In the genomic region with DNA sequence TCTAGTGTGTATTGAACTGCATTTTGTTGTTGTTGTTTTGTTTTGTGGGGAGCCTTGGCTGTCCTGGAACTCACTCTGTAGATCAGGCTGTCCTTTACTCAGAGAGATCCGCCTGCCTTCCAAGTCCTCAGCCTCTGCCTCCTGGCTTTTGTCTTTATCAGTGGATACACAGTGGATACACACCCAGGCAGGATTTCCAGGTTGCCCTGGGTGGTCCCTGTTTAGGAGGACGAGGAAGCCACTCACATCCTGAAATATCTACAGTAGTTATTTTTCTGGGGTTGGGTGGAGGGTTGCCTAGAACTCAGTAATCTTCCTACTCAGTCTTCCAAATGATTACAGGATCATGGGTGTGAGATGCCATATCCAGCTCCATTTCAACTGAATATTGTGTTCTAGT, we compare ENCODE assay signal across 16 mouse cellular contexts. TPM values are rescaled to one million over a fixed set of nuclear protein-coding genes. Genes with fewer than 3 reads are reported as not detected.
DNase-seq lines count a peak whose midpoint lies in the region; TF ChIP-seq lines count a peak whose summit lies in the region.
"Had no signal": no experiment of that assay in that cellular context is flagged by ENCODE, and none has a peak within 500 bp of the region (broad histone marks: within the 10 kb centered on the region; RNA-seq: fewer than 3 reads in every experiment).

No protein-coding gene starts in this region.

- H3K4me3 ChIP-seq in liver, adult 2 months (ENCODE audit: insufficient read depth, low read depth, low read length): 0 out of 2 replicates have a peak overlapping the region, but pooled peaks have one; percentile 5

- no peaks in the 10 kb centered on the region for H3K27me3 ChIP-seq in liver, adult 2 months (ENCODE audit: control insufficient read depth, insufficient read depth, low read length)

- WGBS in liver, adult 2 months: 66% methylated on average over 2 of the region's 2 CpGs

- H3K36me3 ChIP-seq in liver, adult 2 months (ENCODE audit: control insufficient read depth, insufficient read depth, low read length): peaks cover 6% of the 10 kb centered on the region; the same call in 1 of the 2 replicates

- TF ChIP-seq POLR2A in liver, adult 2 months (IDR thresholded peaks at IDR 0.05; ENCODE audit: extremely low read depth, insufficient read depth, low read length): no peak

- DNase-seq in heart, adult 18-20 months: peak; percentile 51 to 83
- DNase-seq in heart, postnatal 10 days: no peak
- DNase-seq in spleen, postnatal 4 days (ENCODE audit: low spot score in 2 of 2): peak; percentile 26 to 63
- DNase-seq in spleen, adult 12 weeks (ENCODE audit: low spot score): no peak
- DNase-seq in liver, adult 2 months (ENCODE audit: extremely low read depth, low read depth, low spot score): no peak
- peak; percentile 25 to 48 for DNase-seq in lung, postnatal 4 days
- DNase-seq in embryo, embryonic 10.5 days (ENCODE audit: low spot score): no peak
- no peak for DNase-seq in frontal cortex, adult 2 months (ENCODE audit: extremely low spot score in 1 of 2, low spot score in 1 of 2)
- DNase-seq: cerebellum, postnatal 36 days; thymus, postnatal 36 days had no signal

- H3K9ac ChIP-seq in liver, adult 2 months (ENCODE audit: low read depth, low read length): no peak overlapping the region

- intact Hi-C loops in heart, postnatal 10 days (cut with DNase I): no loop called here

- TF ChIP-seq CTCF in liver, adult 2 months (IDR thresholded peaks at IDR 0.05; ENCODE audit: low read depth, low read length): no peak

- H3K27ac ChIP-seq in liver, adult 2 months (replicated peaks; ENCODE audit: insufficient read depth, low read depth, low read length): no peak overlapping the region

- no peaks in the 10 kb centered on the region for H3K79me2 ChIP-seq in liver, adult 2 months (ENCODE audit: control insufficient read depth, insufficient read depth, low read length)

- H3K4me1 ChIP-seq in liver, adult 2 months (ENCODE audit: control insufficient read depth, insufficient read depth, low read length): peaks cover 8% of the 10 kb centered on the region

RNA-seq across cellular contexts. Expression of a gene that starts 1.4 kb away (rescaled TPM):
- total RNA-seq in heart, adult 18-20 months (2021): 1 to 10 TPM; 6.5 to 6.7 TPM
- total RNA-seq in heart, postnatal 10 days (2021): 1 to 10 TPM; 2.2 to 3.3 TPM
- total RNA-seq in liver, adult 2 months (2014; rRNA removed): 4.9 and 5.3 TPM in 2 replicates
- 1.9 and 2.1 TPM in 2 replicates for polyA plus RNA-seq in liver, adult 2 months (2012; rRNA removed)
- 2.0 TPM in 2 replicates for polyA plus RNA-seq in frontal cortex, adult 2 months (2012; rRNA removed)

RNA-seq across cellular contexts. Expression of a gene that starts 13.7 kb away (rescaled TPM):
- total RNA-seq in heart, adult 18-20 months (2021): 10 to 100 TPM; 31.7 to 56.7 TPM
- 10 to 100 TPM; 16.6 TPM for total RNA-seq in heart, postnatal 10 days (2021)
- total RNA-seq in liver, adult 2 months (2014; rRNA removed): 291 and 323 TPM in 2 replicates
- polyA plus RNA-seq in liver, adult 2 months (2012; rRNA removed): 423 and 492 TPM in 2 replicates
- polyA plus RNA-seq in frontal cortex, adult 2 months (2012; rRNA removed): 19.8 and 22.8 TPM in 2 replicates

RNA-seq across cellular contexts. Expression of a gene that starts 23.6 kb away (rescaled TPM):
- total RNA-seq in heart, adult 18-20 months (2021): 10 to 100 TPM; 15.0 to 23.6 TPM
- total RNA-seq in heart, postnatal 10 days (2021): 10 to 100 TPM; 11.0 to 11.8 TPM
- total RNA-seq in liver, adult 2 months (2014; rRNA removed): 115 and 138 TPM in 2 replicates
- polyA plus RNA-seq in liver, adult 2 months (2012; rRNA removed): 98.2 and 110 TPM in 2 replicates
- polyA plus RNA-seq in frontal cortex, adult 2 months (2012; rRNA removed): 21.6 and 23.0 TPM in 2 replicates

RNA-seq across cellular contexts. Expression of a gene that starts 23.8 kb away (rescaled TPM):
- not detected for total RNA-seq in heart, adult 18-20 months (2021)
- total RNA-seq in heart, postnatal 10 days (2021): under 1 TPM in 1 of 2 experiments, not detected in 1; 0.15 TPM
- 0.09 TPM in 1 of 2 replicates, not detected in the other for total RNA-seq in liver, adult 2 months (2014; rRNA removed)
- 0.05 and 0.06 TPM in 2 replicates for polyA plus RNA-seq in liver, adult 2 months (2012; rRNA removed)
- not detected in 2 replicates for polyA plus RNA-seq in frontal cortex, adult 2 months (2012; rRNA removed)
- total RNA-seq: gastrocnemius, adult 18-20 months; left cerebral cortex, postnatal 25 days; megakaryocyte progenitor cell, adult 5-6 weeks had no signal
- polyA plus RNA-seq: brain, embryonic 14.5 days; hindbrain, embryonic 11.5 days; large intestine, adult 2 months had no signal

RNA-seq across cellular contexts. Expression of a gene that starts 38.9 kb away (rescaled TPM):
- 1 to 10 TPM; 3.3 to 3.4 TPM for total RNA-seq in heart, adult 18-20 months (2021)
- total RNA-seq in heart, postnatal 10 days (2021): 10 to 100 TPM in 1 of 2 experiments, 1 to 10 TPM in 1; 7.9 to 11.0 TPM
- 1.8 and 2.9 TPM in 2 replicates for total RNA-seq in liver, adult 2 months (2014; rRNA removed)
- polyA plus RNA-seq in liver, adult 2 months (2012; rRNA removed): 5.0 and 8.3 TPM in 2 replicates
- polyA plus RNA-seq in frontal cortex, adult 2 months (2012; rRNA removed): 53.1 and 53.2 TPM in 2 replicates

Comparison
In these comparisons a context has a peak if more than half of its experiments do, and no peak if none do; other contexts are left out.
1. DNase-seq: peak in heart, adult 18-20 months (2 of 2), spleen, postnatal 4 days (2 of 2) and lung, postnatal 4 days (2 of 2); none in heart, postnatal 10 days (0 of 2), spleen, adult 12 weeks (single experiment), liver, adult 2 months (single experiment), embryo, embryonic 10.5 days (single experiment) and frontal cortex, adult 2 months (0 of 2).